Mouse (Mus musculus) heart, postnatal 0 days (tissue): ENCODE measurements around the gene Srpr. TPM values are rescaled to one million over a fixed set of nuclear protein-coding genes. Genes with fewer than 3 reads are reported as not detected.

Source experiments
- ATAC-seq: fragments of 200-750 bp; cut with Nextera tagmentation; 2 replicates; pipeline ENCODE4 v1.8.0; 2017; ENCODE audit warnings: low read depth, moderate number of reproducible peaks, moderate library complexity; ENCODE audit not compliant: insufficient read depth
- DNase-seq: peaks from one replicate; pipeline ENCODE4 v3.0.0-alpha.2; 2016; ENCODE audit warnings: low spot score
- H3K27ac ChIP-seq: fragments of 300-500 bp; sonication (generic); 2 replicates; pipeline ENCODE4 v1.5.1; 2014; ENCODE audit warnings: low read depth, mild to moderate bottlenecking
- H3K27me3 ChIP-seq: fragments of 300-500 bp; sonication (generic); 2 replicates; pipeline ENCODE4 v1.6.1; 2014; ENCODE audit warnings: low read length, mixed read lengths; ENCODE audit not compliant: control insufficient read depth, insufficient read depth
- H3K36me3 ChIP-seq: fragments of 300-500 bp; sonication (generic); replicated peaks from 2 replicates; pipeline ENCODE4 v1.6.1; 2014; ENCODE audit warnings: low read length, mixed read lengths; ENCODE audit not compliant: control insufficient read depth, insufficient read depth
- H3K4me1 ChIP-seq: fragments of 300-500 bp; sonication (generic); 2 replicates; pipeline ENCODE4 v1.6.1; 2014; ENCODE audit warnings: antibody characterized with exemption; ENCODE audit not compliant: control insufficient read depth, insufficient read depth
- H3K4me2 ChIP-seq: fragments of 300-500 bp; sonication (generic); 2 replicates; pipeline ENCODE4 v1.6.1; 2014; ENCODE audit warnings: low read depth, mild to moderate bottlenecking, low read length, moderate library complexity
- H3K4me3 ChIP-seq: fragments of 300-500 bp; sonication (generic); 2 replicates; pipeline ENCODE4 v1.5.1; 2014; ENCODE audit warnings: low read depth, low read length
- H3K9ac ChIP-seq: fragments of 300-500 bp; sonication (generic); replicated peaks from 2 replicates; pipeline ENCODE4 v1.6.1; 2014; ENCODE audit warnings: low read depth, low read length, mixed read lengths
- H3K9me3 ChIP-seq: fragments of 300-500 bp; sonication (generic); replicated peaks from 2 replicates; pipeline ENCODE4 v1.6.1; 2016; ENCODE audit warnings: low read length; ENCODE audit not compliant: control insufficient read depth
- CTCF ChIP-seq: IDR thresholded peaks from 2 replicates; pipeline ENCODE4 v1.5.1; 2016; ENCODE audit warnings: antibody characterized with exemption, control low read depth, low read depth
- EP300 ChIP-seq: IDR thresholded peaks from 2 replicates; pipeline ENCODE4 v1.6.1; 2016; ENCODE audit warnings: antibody characterized with exemption, low read depth
- WGBS: fragments of 180-500 bp; shearing (Covaris S2); extraction: QIAGEN DNeasy Blood & Tissue Kit; methylation state at CpG from one replicate; pipeline ENCODE4 v1.1.7; 2014; 5-methylcytosine and 5-hydroxymethylcytosine counted together
- polyA plus RNA-seq: library from polyadenylated mRNA; unstranded; fragments of >200 nt; fragmentation: Nextera tagmentation; extraction: Ambion mirVana; gene quantifications from 2 replicates; pipeline ENCODE4 v1.2.1, GENCODE M21; 2015
- total RNA-seq: library from RNA; depleted of rRNA; stranded (reverse); fragments of >200 nt; gene quantifications from 2 replicates; pipeline ENCODE4 v1.2.3, GENCODE M21; 2014; ENCODE audit warnings: low replicate concordance

The Srpr gene
- total and polyA plus RNA-seq, 2 experiments from 2014 or later: 39.0 to 90.3 TPM

GRCm38 (mm10) chr9:35247405-35247804, 47.4 kb downstream of the Srpr start:
- no peak overlapping the region for H3K4me3 ChIP-seq
- no peak for ATAC-seq
- no peak overlapping the region for H3K27ac ChIP-seq
- no peaks in the 10 kb centered on the region for H3K36me3 ChIP-seq
- DNase-seq: no peak
- H3K4me2 ChIP-seq: no peak overlapping the region
- H3K4me1 ChIP-seq: no peaks in the 10 kb centered on the region
- no peak overlapping the region for H3K9ac ChIP-seq
- 89% methylated on average over 2 of the region's 2 CpGs for WGBS
- no peaks in the 10 kb centered on the region for H3K9me3 ChIP-seq
- H3K27me3 ChIP-seq: no peaks in the 10 kb centered on the region
- TF ChIP-seq EP300 (no peak), CTCF (no peak)

GRCm38 (mm10) chr9:35249476-35249875, 49.5 kb downstream of the Srpr start:
- Histone ChIP-seq H3K4me3 (no peak overlapping the region), H3K36me3 (no peaks in the 10 kb centered on the region), H3K27me3 (no peaks in the 10 kb centered on the region), H3K9me3 (no peaks in the 10 kb centered on the region), H3K27ac (no peak overlapping the region), H3K4me2 (no peak overlapping the region), H3K9ac (no peak overlapping the region), H3K4me1 (no peaks in the 10 kb centered on the region)
- DNase-seq (no peak), ATAC-seq (no peak)
- TF ChIP-seq EP300 (no peak), CTCF (no peak)

DNA sequence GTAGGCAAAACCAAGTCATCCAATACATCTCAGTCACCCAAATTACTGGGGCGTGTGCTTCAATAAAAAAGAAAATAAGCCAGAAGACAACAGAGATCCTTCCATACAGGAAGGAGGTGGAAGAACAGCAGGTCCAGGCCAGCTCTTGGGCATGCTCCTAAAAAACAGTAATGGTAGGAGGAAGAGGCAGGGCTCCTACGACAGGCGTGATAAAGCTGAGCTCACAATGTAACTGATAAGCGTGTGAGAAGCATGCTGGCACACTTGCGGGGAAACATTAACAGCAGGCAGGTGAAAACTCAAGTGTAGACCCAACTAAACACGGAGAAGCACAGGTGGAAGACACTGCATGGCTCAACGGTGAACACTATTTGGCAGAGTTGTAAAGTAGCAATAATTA, 57.4 kb downstream of the Srpr start:
- H3K4me2 ChIP-seq: no peak overlapping the region
- no peak for TF ChIP-seq EP300
- TF ChIP-seq CTCF: no peak
- DNase-seq: no peak

GRCm38 (mm10) chr9:35262418-35262817, 62.4 kb downstream of the Srpr start:
- Histone ChIP-seq H3K9me3 (no peaks in the 10 kb centered on the region), H3K9ac (no peak overlapping the region), H3K4me2 (no peak overlapping the region), H3K27ac (no peak overlapping the region), H3K27me3 (no peaks in the 10 kb centered on the region), H3K4me3 (no peak overlapping the region), H3K36me3 (no peaks in the 10 kb centered on the region), H3K4me1 (peaks cover 9% of the 10 kb centered on the region)
- ATAC-seq (no peak), DNase-seq (no peak)
- WGBS: 71% methylated on average over 4 of the region's 4 CpGs
- TF ChIP-seq CTCF: no peak
- TF ChIP-seq EP300: no peak

More for the DNA sequence above, 57.4 kb downstream of the Srpr start:
- H3K9me3 ChIP-seq: no peaks in the 10 kb centered on the region
- H3K4me3 ChIP-seq: no peak overlapping the region
- WGBS: 50% methylated on average over 7 of the region's 7 CpGs
- H3K27me3 ChIP-seq: no peaks in the 10 kb centered on the region
- H3K4me1 ChIP-seq: no peaks in the 10 kb centered on the region
- H3K9ac ChIP-seq: no peak overlapping the region
- H3K36me3 ChIP-seq: no peaks in the 10 kb centered on the region
- no peak for ATAC-seq
- no peak overlapping the region for H3K27ac ChIP-seq

- Histone ChIP-seq H3K4me3 (no peak overlapping the region), H3K27me3 (no peaks in the 10 kb centered on the region), H3K27ac (no peak overlapping the region), H3K4me2 (no peak overlapping the region), H3K36me3 (no peaks in the 10 kb centered on the region), H3K4me1 (peaks cover 13% of the 10 kb centered on the region), H3K9ac (no peak overlapping the region), H3K9me3 (no peaks in the 10 kb centered on the region)
- TF ChIP-seq CTCF (no peak), EP300 (no peak)
- WGBS: 79% methylated on average over 2 of the region's 2 CpGs
- DNase-seq (no peak), ATAC-seq (no peak)
These were observed 63.5 kb downstream of the Srpr start for GRCm38 (mm10) chr9:35263431-35263830.

- ATAC-seq (no peak), DNase-seq (no peak)
- no peaks in the 10 kb centered on the region for H3K36me3 ChIP-seq
- WGBS: 53% methylated on average over 3 of the region's 3 CpGs
- H3K4me2 ChIP-seq: no peak overlapping the region
- peaks cover 15% of the 10 kb centered on the region for H3K4me1 ChIP-seq
- H3K27me3 ChIP-seq: no peaks in the 10 kb centered on the region
- H3K9ac ChIP-seq: no peak overlapping the region
- H3K9me3 ChIP-seq: no peaks in the 10 kb centered on the region
- H3K27ac ChIP-seq: no peak overlapping the region
- H3K4me3 ChIP-seq: no peak overlapping the region
- TF ChIP-seq CTCF: no peak
- TF ChIP-seq EP300: no peak
These were observed 64.5 kb downstream of the Srpr start for GRCm38 (mm10) chr9:35264509-35264908.
